Mouse (Mus musculus): ENCODE data around the gene Dapp1. TPM values are rescaled to one million over a fixed set of nuclear protein-coding genes. Genes with fewer than 3 reads are reported as not detected.

Gene Dapp1
- polyA plus RNA-seq, 1 experiment from 2014 or later, result 24.0 TPM

- 0 out of 2 replicates have a peak, but pooled peaks cover 2% of the 10 kb centered on the region for H3K4me1 ChIP-seq (replicated peaks; ENCODE audit: control insufficient read depth, insufficient read depth)
- H3K36me3 ChIP-seq (ENCODE audit: control insufficient read depth, insufficient read depth, low read length), result no peaks in the 10 kb centered on the region
- H3K4me2 ChIP-seq (replicated peaks; ENCODE audit: low read depth), result peak overlapping the region; percentile 78
- no peaks in the 10 kb centered on the region for H3K27me3 ChIP-seq (ENCODE audit: control insufficient read depth, insufficient read depth, low read length)
- H3K4me3 ChIP-seq (ENCODE audit: low read depth, low read length), result peak overlapping the region; percentile 53
- TF ChIP-seq CTCF (IDR thresholded peaks at IDR 0.05; ENCODE audit: low read depth), result 0 out of 2 replicates have a peak, but pooled peaks have one; percentile 3
- no peak for TF ChIP-seq EP300 (optimal IDR thresholded peaks at IDR 0.05)
- DNase-seq (ENCODE audit: low spot score) (peak; percentile 22), ATAC-seq (ENCODE audit: low FRiP score, low TSS enrichment) (peak; percentile 70)
- H3K27ac ChIP-seq (replicated peaks), result peak overlapping the region; percentile 87
- WGBS, result 12% methylated on average over 15 of the region's 15 CpGs
- H3K9ac ChIP-seq (ENCODE audit: low read length), result peak overlapping the region; percentile 70
- H3K9me3 ChIP-seq (ENCODE audit: control insufficient read depth, low read length), result no peaks in the 10 kb centered on the region
Observed at GRCm38 (mm10) chr3:137980435-137981381, 637 bp downstream of the Dapp1 start.

- TF ChIP-seq EP300 (optimal IDR thresholded peaks at IDR 0.05), result no peak
- no peak for TF ChIP-seq CTCF (IDR thresholded peaks at IDR 0.05; ENCODE audit: low read depth)
- WGBS, result 71% methylated on average over 5 of the region's 5 CpGs
- Histone ChIP-seq H3K9me3 (ENCODE audit: control insufficient read depth, low read length) (no peaks in the 10 kb centered on the region), H3K9ac (ENCODE audit: low read length) (no peak overlapping the region), H3K27me3 (ENCODE audit: control insufficient read depth, insufficient read depth, low read length) (no peaks in the 10 kb centered on the region), H3K4me3 (ENCODE audit: low read depth, low read length) (no peak overlapping the region), H3K4me2 (replicated peaks; ENCODE audit: low read depth) (no peak overlapping the region), H3K27ac (replicated peaks) (no peak overlapping the region), H3K36me3 (ENCODE audit: control insufficient read depth, insufficient read depth, low read length) (no peaks in the 10 kb centered on the region), H3K4me1 (replicated peaks; ENCODE audit: control insufficient read depth, insufficient read depth) (0 out of 2 replicates have a peak, but pooled peaks cover 2% of the 10 kb centered on the region)
- DNase-seq (ENCODE audit: low spot score), result no peak
- no peak for ATAC-seq (ENCODE audit: low FRiP score, low TSS enrichment)
Observed at GRCm38 (mm10) chr3:137978233-137978632, 3.1 kb downstream of the Dapp1 start.

- H3K4me2 ChIP-seq (replicated peaks; ENCODE audit: low read depth), result no peak overlapping the region
- no peak overlapping the region for H3K27ac ChIP-seq (replicated peaks)
- no peak overlapping the region for H3K4me3 ChIP-seq (ENCODE audit: low read depth, low read length)
- no peaks in the 10 kb centered on the region for H3K27me3 ChIP-seq (ENCODE audit: control insufficient read depth, insufficient read depth, low read length)
- H3K4me1 ChIP-seq (replicated peaks; ENCODE audit: control insufficient read depth, insufficient read depth), result 0 out of 2 replicates have a peak, but pooled peaks cover 2% of the 10 kb centered on the region
- no peak for TF ChIP-seq CTCF (IDR thresholded peaks at IDR 0.05; ENCODE audit: low read depth)
- TF ChIP-seq EP300 (optimal IDR thresholded peaks at IDR 0.05), result no peak
- H3K9me3 ChIP-seq (ENCODE audit: control insufficient read depth, low read length), result no peaks in the 10 kb centered on the region
- ATAC-seq (ENCODE audit: low FRiP score, low TSS enrichment) (no peak), DNase-seq (ENCODE audit: low spot score) (no peak)
- H3K9ac ChIP-seq (ENCODE audit: low read length), result no peak overlapping the region
- no peaks in the 10 kb centered on the region for H3K36me3 ChIP-seq (ENCODE audit: control insufficient read depth, insufficient read depth, low read length)
- 74% methylated on average over 6 of the region's 6 CpGs for WGBS
Observed at GRCm38 (mm10) chr3:137977629-137978041, 3.7 kb downstream of the Dapp1 start.

- no peaks in the 10 kb centered on the region for H3K27me3 ChIP-seq (ENCODE audit: control insufficient read depth, insufficient read depth, low read length)
- 0 out of 2 replicates have a peak, but pooled peaks cover 2% of the 10 kb centered on the region for H3K4me1 ChIP-seq (replicated peaks; ENCODE audit: control insufficient read depth, insufficient read depth)
- no peak for ATAC-seq (ENCODE audit: low FRiP score, low TSS enrichment)
- H3K9me3 ChIP-seq (ENCODE audit: control insufficient read depth, low read length), result no peaks in the 10 kb centered on the region
- no peak for DNase-seq (ENCODE audit: low spot score)
- TF ChIP-seq EP300 (optimal IDR thresholded peaks at IDR 0.05) (no peak), CTCF (IDR thresholded peaks at IDR 0.05; ENCODE audit: low read depth) (no peak)
- H3K27ac ChIP-seq (replicated peaks), result no peak overlapping the region
- no peak overlapping the region for H3K4me2 ChIP-seq (replicated peaks; ENCODE audit: low read depth)
- H3K36me3 ChIP-seq (ENCODE audit: control insufficient read depth, insufficient read depth, low read length), result no peaks in the 10 kb centered on the region
- H3K9ac ChIP-seq (ENCODE audit: low read length), result no peak overlapping the region
- WGBS, result 65% methylated on average over 9 of the region's 9 CpGs
- H3K4me3 ChIP-seq (ENCODE audit: low read depth, low read length), result no peak overlapping the region
Observed at GRCm38 (mm10) chr3:137976943-137977628, 4.3 kb downstream of the Dapp1 start.

GRCm38 (mm10) chr3:137975856-137976423 lies 5.4 kb downstream of the Dapp1 start:
- 90% methylated on average over 17 of the region's 17 CpGs for WGBS

More at GRCm38 (mm10) chr3:137975856-137976423, 5.4 kb downstream of the Dapp1 start:
- DNase-seq (ENCODE audit: low spot score) (no peak), ATAC-seq (ENCODE audit: low FRiP score, low TSS enrichment) (no peak)
- Histone ChIP-seq H3K9me3 (ENCODE audit: control insufficient read depth, low read length) (no peaks in the 10 kb centered on the region), H3K4me1 (replicated peaks; ENCODE audit: control insufficient read depth, insufficient read depth) (0 out of 2 replicates have a peak, but pooled peaks cover 2% of the 10 kb centered on the region), H3K36me3 (ENCODE audit: control insufficient read depth, insufficient read depth, low read length) (no peaks in the 10 kb centered on the region), H3K4me3 (ENCODE audit: low read depth, low read length) (no peak overlapping the region), H3K9ac (ENCODE audit: low read length) (no peak overlapping the region), H3K27me3 (ENCODE audit: control insufficient read depth, insufficient read depth, low read length) (no peaks in the 10 kb centered on the region), H3K27ac (replicated peaks) (no peak overlapping the region), H3K4me2 (replicated peaks; ENCODE audit: low read depth) (no peak overlapping the region)
- TF ChIP-seq EP300 (optimal IDR thresholded peaks at IDR 0.05), result no peak
- TF ChIP-seq CTCF (IDR thresholded peaks at IDR 0.05; ENCODE audit: low read depth), result no peak

All from stomach, postnatal 0 days (tissue).